Mouse (Mus musculus) thymus, adult 2 months (tissue): ENCODE data around the gene Hnrnpa1. TPM values are rescaled to one million over a fixed set of nuclear protein-coding genes. Genes with fewer than 3 reads are reported as not detected.
"Not testable (repeated sequence)": the region's sequence is repeated elsewhere in the genome, so short reads cannot be mapped to it uniquely, and the experiment has no call there.

Experiments
- DNase-seq: peaks from one replicate; pipeline ENCODE4 v3.0.0; 2021
- H3K27ac ChIP-seq: fragments of 200-500 bp; 2 replicates; pipeline ENCODE4 v1.5.1; 2012; ENCODE audit warnings: low read length, control low read depth; ENCODE audit not compliant: control insufficient read depth, insufficient read depth
- H3K27me3 ChIP-seq: fragments of 200-500 bp; 2 replicates; pipeline ENCODE4 v1.6.1; 2012; ENCODE audit warnings: mild to moderate bottlenecking, low read length, moderate library complexity, mixed read lengths; ENCODE audit not compliant: control insufficient read depth, insufficient read depth
- H3K36me3 ChIP-seq: fragments of 200-500 bp; 2 replicates; pipeline ENCODE4 v1.6.1; 2012; ENCODE audit warnings: mild to moderate bottlenecking, low read length, moderate library complexity; ENCODE audit not compliant: control insufficient read depth, insufficient read depth
- H3K4me1 ChIP-seq: fragments of 200-500 bp; replicated peaks from 2 replicates; pipeline ENCODE4 v1.6.1; 2012; ENCODE audit warnings: low read length; ENCODE audit not compliant: control insufficient read depth, insufficient read depth
- H3K4me3 ChIP-seq: fragments of 200-500 bp; 2 replicates; pipeline ENCODE4 v1.5.1; 2012; ENCODE audit warnings: mild to moderate bottlenecking, low read length, control low read depth, moderate library complexity; ENCODE audit not compliant: control insufficient read depth, insufficient read depth
- CTCF ChIP-seq: fragments of 200-500 bp; IDR thresholded peaks from 2 replicates; pipeline ENCODE4 v1.5.1; 2012; ENCODE audit warnings: mild to moderate bottlenecking, control low read depth, low read length, moderate library complexity, borderline replicate concordance; ENCODE audit not compliant: control insufficient read depth, poor library complexity, insufficient read depth; ENCODE audit errors: extremely low read depth
- POLR2A ChIP-seq: fragments of 200-500 bp; IDR thresholded peaks from 2 replicates; pipeline ENCODE4 v1.6.1; 2012; ENCODE audit warnings: mild to moderate bottlenecking, low read length, control low read depth, moderate library complexity; ENCODE audit not compliant: control insufficient read depth, poor library complexity, insufficient read depth; ENCODE audit errors: extremely low read depth
- WGBS: fragments of 180-500 bp; shearing (Covaris S2); methylation state at CpG from one replicate; pipeline ENCODE4 v1.1.7; 2018; 5-methylcytosine and 5-hydroxymethylcytosine counted together
- polyA plus RNA-seq: library from polyadenylated mRNA; depleted of rRNA; stranded (reverse); fragments of >200 nt; gene quantifications from 2 replicates; pipeline ENCODE4 v1.2.3, GENCODE M21; 2012

Gene Hnrnpa1
- polyA plus RNA-seq, 1 experiment, result 155 TPM

GRCm38 (mm10) chr15:103242885-103243284 lies 2.7 kb downstream of the Hnrnpa1 start:
- 47% methylated on average over 8 of the region's 8 CpGs for WGBS

GRCm38 (mm10) chr15:103245616-103246015 lies 5.4 kb downstream of the Hnrnpa1 start:
- H3K27ac ChIP-seq, result no peak overlapping the region
- H3K27me3 ChIP-seq, result no peaks in the 10 kb centered on the region
- H3K4me3 ChIP-seq, result no peak overlapping the region
- no peak for DNase-seq
- 87% methylated on average over 6 of the region's 6 CpGs for WGBS
- TF ChIP-seq POLR2A (no peak), CTCF (no peak)
- H3K36me3 ChIP-seq, result peaks cover 72% of the 10 kb centered on the region
- H3K4me1 ChIP-seq, result peaks cover 8% of the 10 kb centered on the region

More at GRCm38 (mm10) chr15:103242885-103243284, 2.7 kb downstream of the Hnrnpa1 start:
- TF ChIP-seq POLR2A (no peak), CTCF (no peak)
- Histone ChIP-seq H3K4me1 (peaks cover 8% of the 10 kb centered on the region), H3K27ac (no peak overlapping the region), H3K27me3 (no peaks in the 10 kb centered on the region), H3K4me3 (no peak overlapping the region), H3K36me3 (peaks cover 59% of the 10 kb centered on the region)
- no peak for DNase-seq

- H3K27ac ChIP-seq, result no peak overlapping the region
- 93% methylated on average over 9 of the region's 9 CpGs for WGBS
- no peak for TF ChIP-seq POLR2A
- TF ChIP-seq CTCF, result no peak
- peaks cover 4% of the 10 kb centered on the region; the same call in 1 of the 2 replicates for H3K4me1 ChIP-seq
- no peaks in the 10 kb centered on the region for H3K27me3 ChIP-seq
- H3K4me3 ChIP-seq, result no peak overlapping the region
- DNase-seq, result no peak
- H3K36me3 ChIP-seq, result peaks cover 62% of the 10 kb centered on the region
Observed at GRCm38 (mm10) chr15:103247078-103247781, 7.0 kb downstream of the Hnrnpa1 start.

GRCm38 (mm10) chr15:103247782-103248400 lies 7.7 kb downstream of the Hnrnpa1 start:
- Histone ChIP-seq H3K27me3 (no peaks in the 10 kb centered on the region), H3K36me3 (peaks cover 55% of the 10 kb centered on the region), H3K27ac (no peak overlapping the region), H3K4me3 (no peak overlapping the region), H3K4me1 (peaks cover 2% of the 10 kb centered on the region; the same call in 1 of the 2 replicates)
- TF ChIP-seq POLR2A (no peak), CTCF (no peak)
- DNase-seq, result no peak

- WGBS, result 90% methylated on average over 28 of the region's 28 CpGs
- DNase-seq, result no peak
- no peak overlapping the region for H3K4me3 ChIP-seq
- H3K4me1 ChIP-seq, result no peaks in the 10 kb centered on the region
- no peak overlapping the region for H3K27ac ChIP-seq
- H3K36me3 ChIP-seq, result peaks cover 47% of the 10 kb centered on the region
- TF ChIP-seq POLR2A (no peak), CTCF (no peak)
- no peaks in the 10 kb centered on the region for H3K27me3 ChIP-seq
Observed at GRCm38 (mm10) chr15:103248401-103249313, 8.4 kb downstream of the Hnrnpa1 start.

- DNase-seq, H3K27me3 ChIP-seq, H3K27ac ChIP-seq, H3K4me1 ChIP-seq, H3K4me3 ChIP-seq: not testable (repeated sequence)
- peaks cover 44% of the 10 kb centered on the region for H3K36me3 ChIP-seq
- 95% methylated on average over 6 of the region's 6 CpGs for WGBS
Observed at GRCm38 (mm10) chr15:103249511-103249910, 9.3 kb downstream of the Hnrnpa1 start.

GRCm38 (mm10) chr15:103250195-103250740 lies 10.0 kb downstream of the Hnrnpa1 start:
- TF ChIP-seq POLR2A (no peak), CTCF (peak; percentile 85; the same call in 1 of the 2 replicates)
- Histone ChIP-seq H3K27ac (no peak overlapping the region), H3K36me3 (peaks cover 39% of the 10 kb centered on the region), H3K4me1 (peaks cover 8% of the 10 kb centered on the region), H3K27me3 (no peaks in the 10 kb centered on the region), H3K4me3 (no peak overlapping the region)
- WGBS, result 61% methylated on average over 2 of the region's 2 CpGs
- peak; percentile 82 for DNase-seq
